Mouse (Mus musculus) CD4-positive helper T cell, adult 2 months (primary cell): Measurements from ENCODE around the gene Parp4.
A peak's percentile ranks its signal among the peaks of the same experiment; 100 is the strongest.

Experiments
- DNase-seq: peaks from one replicate; pipeline ENCODE4 v3.0.0-alpha.2; 2012; ENCODE audit warnings: low read depth, missing footprints, low spot score

Parp4 gene

GRCm38 (mm10) chr14:56575416-56575815 is at the start of gene Parp4, which contains the start of gene Cenpj:
Parp4 (plus strand) TSS chr14:56575619.
Cenpj (minus strand) TSS chr14:56575425.
- peak; percentile 85 for DNase-seq

GRCm38 (mm10) chr14:56530788-56531187 is 44.6 kb upstream of the Parp4 start:
- no peak for DNase-seq

DNA sequence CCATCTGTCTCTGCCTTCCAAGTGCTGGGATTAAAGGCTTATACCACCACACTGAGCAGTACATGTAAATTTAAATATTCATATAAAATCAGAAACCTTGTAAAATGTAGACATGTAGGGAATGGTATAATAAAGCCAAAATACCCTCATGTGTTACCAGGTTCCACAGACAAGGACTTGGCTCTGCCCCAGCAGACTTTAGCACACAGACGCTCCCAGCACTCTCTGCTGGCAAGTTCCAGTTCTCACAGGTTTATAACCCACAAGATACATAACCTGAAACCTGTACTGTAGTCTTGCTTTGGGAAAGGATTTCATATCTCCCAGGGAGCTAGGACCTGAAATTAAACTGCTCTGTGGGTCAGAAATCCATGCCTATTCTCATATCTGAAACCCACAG is 30.5 kb upstream of the Parp4 start:
- DNase-seq, result no peak

GRCm38 (mm10) chr14:56545491-56545890 is 29.9 kb upstream of the Parp4 start:
- DNase-seq, result no peak

GRCm38 (mm10) chr14:56550960-56551359 is 24.5 kb upstream of the Parp4 start:
- DNase-seq, result no peak

DNA sequence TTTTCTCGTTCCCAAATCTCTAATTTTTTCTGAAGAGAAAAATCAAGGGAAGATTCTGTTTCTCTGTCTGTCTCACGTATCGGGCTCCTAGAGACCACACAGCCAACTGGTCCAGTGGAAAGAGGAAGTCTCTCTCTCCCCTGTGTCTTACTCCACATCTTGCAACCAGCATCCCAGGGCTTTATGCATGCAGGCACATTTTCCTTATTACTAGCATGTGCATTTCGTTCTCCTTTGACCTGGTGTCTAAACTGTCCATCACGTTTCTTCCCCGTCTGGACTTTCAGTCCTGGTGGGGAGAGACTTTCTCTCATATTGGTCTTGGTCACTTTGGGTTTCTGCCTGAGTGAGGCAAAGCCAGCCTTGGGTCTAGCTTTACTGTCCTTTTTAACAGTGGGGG is 22.5 kb upstream of the Parp4 start:
- DNase-seq, result no peak

GRCm38 (mm10) chr14:56553331-56553730 is 22.1 kb upstream of the Parp4 start:
- DNase-seq, result no peak

DNA sequence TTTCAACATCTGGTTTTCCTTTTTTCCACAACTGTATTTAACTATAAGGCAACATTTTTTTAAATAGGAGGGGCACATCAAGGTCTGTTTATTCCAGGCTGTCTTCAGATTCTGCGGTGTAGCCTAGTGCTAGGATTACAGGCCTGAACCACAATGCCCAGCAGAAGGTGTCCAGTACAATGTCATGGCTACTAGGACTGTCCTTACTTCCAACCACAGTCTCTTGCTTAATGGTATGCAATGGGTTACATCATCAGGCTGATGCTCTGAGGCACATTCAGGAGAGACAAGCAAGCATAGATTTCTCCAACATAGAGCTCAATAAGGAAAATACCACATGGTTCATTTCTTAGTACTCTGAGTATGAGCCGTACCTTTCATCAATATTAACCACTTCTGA is 20.7 kb upstream of the Parp4 start:
- no peak for DNase-seq

DNA sequence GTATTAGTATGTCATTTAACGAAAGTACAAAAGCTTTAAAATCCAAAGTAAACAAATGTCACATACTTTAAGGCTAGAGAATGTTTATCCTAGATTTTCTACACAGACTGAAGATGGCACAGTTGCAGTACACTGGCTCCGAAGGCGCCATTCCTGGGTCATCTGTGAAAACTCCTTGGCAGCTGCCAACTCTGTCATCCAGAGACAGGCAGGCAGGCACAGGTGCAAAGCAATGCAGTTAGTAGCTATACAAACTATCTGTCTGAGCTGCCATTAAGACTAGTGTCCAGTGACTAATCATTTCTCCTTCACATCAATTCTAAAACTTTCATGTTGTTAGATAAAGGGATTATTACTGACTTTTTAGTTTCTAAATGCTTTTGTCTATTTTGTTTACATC is 16.3 kb upstream of the Parp4 start:
- no peak for DNase-seq

GRCm38 (mm10) chr14:56567476-56567875 is 7.9 kb upstream of the Parp4 start:
- DNase-seq, result peak; percentile 53

- no peak for DNase-seq
Measured at GRCm38 (mm10) chr14:56569041-56569440, 6.4 kb upstream of the Parp4 start.

DNA sequence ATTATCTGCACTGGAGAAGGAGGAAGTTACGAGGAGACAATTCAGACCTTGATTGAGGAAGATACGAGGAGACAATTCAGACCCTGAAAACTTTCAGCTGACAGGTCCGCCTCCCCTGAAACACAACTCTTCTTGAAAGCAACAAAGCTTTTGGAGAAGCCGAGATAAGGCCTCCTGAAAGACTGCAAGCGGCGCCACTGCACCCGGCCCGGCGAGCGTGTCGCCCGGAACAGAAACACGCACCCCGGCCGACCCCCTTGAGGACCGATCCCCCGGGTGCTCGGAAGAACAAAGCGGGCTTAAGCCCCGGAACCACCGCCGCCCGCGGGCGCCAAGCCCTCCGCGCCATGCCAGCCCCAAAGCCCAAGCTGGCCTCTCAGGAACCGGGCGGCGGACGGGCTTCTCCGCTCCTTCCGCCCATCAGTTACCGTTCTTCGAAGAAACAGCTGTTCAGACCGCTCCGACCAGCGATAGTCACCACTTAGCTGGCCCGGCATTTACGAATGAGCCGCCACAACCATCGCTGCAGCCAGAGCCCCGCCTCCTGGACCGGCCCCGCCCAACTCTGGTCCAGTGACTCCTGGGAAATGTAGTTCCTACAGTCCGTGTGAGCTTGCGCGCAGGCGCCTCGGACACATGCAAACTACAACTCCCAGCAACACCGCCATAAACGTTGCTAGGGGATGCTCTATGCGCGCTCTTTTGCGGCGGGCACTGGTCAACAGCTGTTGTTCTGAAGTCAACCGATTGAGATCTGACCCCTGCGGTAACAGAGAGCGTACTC is 3.9 kb upstream of the Parp4 start:
- DNase-seq, result peak; percentile 95

DNA sequence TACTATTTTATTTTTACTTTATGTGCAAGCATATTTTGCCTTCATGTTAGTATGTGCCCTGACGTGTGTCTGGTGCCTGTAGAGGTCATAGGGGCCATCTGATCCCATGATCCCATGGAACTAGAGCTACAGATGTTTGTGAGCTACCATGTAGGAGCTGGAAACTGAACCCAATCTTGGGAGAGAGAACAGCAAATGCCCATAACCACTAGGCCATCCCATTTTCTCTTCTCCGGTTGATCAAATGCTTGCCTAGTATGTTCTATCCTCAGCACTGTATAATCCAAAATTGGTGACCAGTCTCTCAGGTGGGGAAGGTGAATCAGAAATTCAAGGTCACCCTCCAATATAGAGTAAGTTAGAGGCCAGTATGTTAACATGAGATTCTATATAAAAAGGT is 2.9 kb upstream of the Parp4 start:
- DNase-seq, result no peak

DNA sequence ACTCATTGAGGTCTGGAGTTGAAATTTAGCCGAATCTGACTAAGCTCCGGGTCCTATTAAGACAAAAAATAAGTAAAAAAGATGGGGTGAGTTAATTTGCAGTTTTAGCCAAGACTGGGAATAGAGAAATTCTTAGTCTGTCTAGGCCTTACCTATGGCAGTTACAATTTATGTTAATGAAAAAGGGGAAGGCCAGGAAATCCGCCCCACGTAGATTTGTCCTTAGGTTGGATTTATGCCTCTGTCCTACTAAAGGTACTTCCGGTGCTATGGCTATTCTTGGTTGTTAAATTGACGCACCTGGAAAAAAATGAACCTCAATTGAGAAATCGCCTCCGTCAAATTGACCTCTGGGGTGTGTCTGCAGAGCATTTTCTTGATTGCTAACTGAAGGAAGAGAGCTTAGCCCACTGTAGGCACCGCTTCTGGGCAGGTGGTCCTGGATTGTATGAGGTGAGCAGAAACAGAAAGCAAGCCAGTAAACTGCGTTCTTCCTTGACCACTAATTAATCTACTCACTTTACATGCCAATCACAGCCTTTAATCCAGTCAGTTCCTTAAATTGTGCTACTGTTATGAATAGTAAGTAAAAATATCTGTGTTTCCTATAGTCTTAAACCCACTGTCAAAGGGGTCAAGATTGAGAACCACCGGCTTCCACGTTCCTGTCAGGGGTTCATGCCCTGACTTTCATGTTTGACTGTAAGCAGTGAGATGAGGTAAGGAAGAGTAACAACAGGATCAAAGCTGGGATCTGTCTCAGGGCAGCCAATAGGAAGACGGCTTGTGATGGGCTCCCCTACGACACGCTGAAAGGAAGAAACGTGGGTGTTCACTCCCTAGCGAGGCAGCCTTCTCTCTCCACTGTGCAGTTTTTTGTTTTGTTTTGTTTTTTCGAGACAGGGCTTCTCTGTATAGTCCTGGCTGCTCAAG is 816 bp downstream of the Parp4 start:
- peak; percentile 84 for DNase-seq

DNA sequence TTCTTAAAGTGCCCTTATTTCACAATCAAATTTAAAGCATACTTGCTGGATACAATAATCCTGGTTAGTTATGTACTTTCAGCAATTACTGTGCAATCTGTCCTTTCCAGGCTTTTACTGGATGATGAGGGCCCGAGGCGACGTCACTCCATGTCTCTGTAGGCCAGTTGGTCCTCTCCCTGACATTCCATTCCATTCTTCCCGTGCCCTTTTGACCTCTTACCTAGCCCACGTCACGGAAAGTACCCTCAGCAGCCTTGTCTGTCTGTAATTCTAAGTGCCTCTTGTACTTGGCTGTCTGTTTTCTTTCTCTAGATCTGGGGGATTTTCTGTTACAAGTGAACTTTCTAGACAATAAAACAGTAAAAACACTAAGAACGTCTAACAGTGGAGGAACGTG is 3.6 kb downstream of the Parp4 start:
- DNase-seq, result no peak

- DNase-seq, result no peak
Measured at GRCm38 (mm10) chr14:56581117-56581516, 5.7 kb downstream of the Parp4 start.

DNA sequence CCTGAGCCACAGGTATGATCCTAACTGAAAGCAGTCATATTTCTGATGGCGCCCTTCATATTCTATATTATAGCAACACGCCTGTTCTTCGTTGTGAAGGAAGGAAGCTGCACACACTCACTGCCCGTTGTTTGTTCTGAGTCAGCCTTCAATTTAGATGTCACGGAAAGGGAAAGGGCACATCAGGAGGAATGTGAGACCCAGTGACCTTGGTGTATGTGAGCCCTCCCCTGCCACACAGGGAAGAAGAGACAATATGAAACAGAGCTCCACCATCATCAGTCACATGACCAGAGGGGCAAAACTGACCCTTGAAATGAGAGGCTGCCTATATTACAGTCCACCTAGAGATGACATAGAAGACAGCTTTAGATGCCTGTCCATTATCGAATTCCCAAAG is 6.9 kb downstream of the Parp4 start:
- no peak for DNase-seq

DNA sequence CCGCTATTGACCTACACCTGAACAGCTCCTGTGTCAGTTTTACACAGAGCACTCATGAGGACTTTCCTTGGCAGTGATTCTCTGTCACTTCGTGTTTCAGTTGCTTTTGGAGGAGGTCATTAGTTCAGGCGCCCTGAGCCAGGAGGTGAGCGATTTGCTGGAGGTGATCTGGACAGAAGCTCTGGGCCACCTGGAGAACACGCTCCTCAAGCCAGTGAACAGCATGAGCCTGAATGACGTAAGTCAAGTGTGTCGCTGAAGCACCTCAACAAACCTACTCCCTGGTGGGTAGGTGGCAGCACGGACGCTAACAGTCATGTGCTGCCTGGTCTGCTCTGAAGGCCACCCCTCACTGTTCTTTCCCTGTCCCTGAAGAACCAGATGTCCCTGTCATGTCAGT is 16.8 kb downstream of the Parp4 start:
- no peak for DNase-seq

- DNase-seq, result no peak
Measured at GRCm38 (mm10) chr14:56594811-56595210, 19.4 kb downstream of the Parp4 start.

DNA sequence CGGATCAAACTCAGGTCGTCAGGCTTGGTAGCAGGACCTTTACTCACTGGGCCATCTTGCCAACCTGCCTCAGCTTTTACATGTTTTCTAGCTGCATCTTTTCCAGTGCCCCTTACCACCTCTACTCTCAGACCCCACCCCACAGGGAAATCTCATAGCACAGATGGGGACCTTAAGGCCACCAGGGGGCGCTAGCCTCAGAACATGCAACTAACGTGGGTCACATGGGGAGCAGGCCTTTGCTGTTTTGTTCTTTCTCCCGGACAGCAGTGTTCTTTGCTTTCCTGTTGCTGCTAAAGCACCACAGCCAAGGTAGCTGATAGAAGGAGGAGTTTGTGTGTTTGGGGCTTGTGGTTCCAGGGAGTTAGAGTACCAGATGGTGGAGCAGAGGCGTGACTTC is 23.3 kb downstream of the Parp4 start:
- peak; percentile 67 for DNase-seq

GRCm38 (mm10) chr14:56602069-56602468 is 26.6 kb downstream of the Parp4 start:
- DNase-seq, result no peak

DNA sequence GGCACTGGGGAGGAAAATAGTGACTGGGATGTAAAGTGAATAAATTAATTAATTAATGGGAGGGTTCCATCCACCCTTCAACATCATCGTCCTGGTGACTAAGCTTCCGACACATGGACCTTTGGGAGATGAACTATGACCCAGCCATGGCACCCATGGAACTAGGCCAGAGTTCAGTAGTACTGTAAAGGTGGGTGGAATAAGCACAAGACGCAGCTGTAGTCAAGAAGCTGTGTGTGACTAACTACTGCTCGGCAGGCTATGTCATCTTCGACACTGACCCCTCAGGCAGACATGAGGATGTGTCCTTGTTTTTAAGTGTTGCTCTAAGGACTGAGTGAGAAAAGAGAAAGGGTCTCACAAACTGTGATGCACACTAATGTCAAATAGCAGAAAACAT is 29.0 kb downstream of the Parp4 start:
- no peak for DNase-seq

DNA sequence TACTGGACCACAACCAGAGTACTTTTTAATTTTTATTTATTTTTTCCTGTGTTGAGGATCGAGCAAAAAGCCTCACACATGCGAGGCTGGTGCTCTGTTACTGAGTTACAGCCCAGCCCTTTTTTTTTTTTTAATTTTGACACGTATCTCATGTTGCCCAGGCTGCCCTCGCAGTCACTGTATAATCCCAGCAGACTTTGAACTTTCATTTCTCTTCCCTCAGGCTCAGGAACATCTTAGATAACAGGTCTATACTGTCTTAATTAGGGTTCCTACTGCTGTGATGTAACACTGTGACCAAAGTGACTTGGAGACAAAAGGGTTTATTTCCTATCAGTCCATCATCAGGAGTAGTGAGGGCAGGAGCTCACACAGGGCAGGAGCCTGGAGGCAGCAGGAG is 29.7 kb downstream of the Parp4 start:
- DNase-seq, result no peak
